Mouse (Mus musculus): ENCODE data around the gene Pga5.

The Pga5 gene

DNA sequence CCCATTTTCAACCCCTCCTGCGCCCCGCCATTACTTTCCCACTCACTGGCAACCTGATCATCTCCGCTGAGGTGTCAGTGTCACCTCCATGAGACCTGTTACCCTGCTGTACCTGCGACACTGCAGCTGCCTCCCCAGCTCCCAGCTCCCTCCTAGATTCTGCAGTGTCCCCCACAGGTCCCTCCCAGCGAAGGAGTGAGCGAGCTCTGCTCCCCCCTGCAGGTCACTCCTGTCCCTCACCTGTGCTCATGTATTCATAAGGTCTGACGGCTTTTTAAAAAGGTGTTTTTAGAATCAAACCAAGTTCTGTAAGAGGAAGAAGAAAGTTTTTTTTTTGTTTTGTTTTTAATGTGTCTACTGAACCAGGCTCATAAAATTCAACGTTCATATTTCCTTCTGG, 24.3 kb upstream of the Pga5 start:
- no peak for DNase-seq (ENCODE audit: low spot score in 2 of 2)

DNA sequence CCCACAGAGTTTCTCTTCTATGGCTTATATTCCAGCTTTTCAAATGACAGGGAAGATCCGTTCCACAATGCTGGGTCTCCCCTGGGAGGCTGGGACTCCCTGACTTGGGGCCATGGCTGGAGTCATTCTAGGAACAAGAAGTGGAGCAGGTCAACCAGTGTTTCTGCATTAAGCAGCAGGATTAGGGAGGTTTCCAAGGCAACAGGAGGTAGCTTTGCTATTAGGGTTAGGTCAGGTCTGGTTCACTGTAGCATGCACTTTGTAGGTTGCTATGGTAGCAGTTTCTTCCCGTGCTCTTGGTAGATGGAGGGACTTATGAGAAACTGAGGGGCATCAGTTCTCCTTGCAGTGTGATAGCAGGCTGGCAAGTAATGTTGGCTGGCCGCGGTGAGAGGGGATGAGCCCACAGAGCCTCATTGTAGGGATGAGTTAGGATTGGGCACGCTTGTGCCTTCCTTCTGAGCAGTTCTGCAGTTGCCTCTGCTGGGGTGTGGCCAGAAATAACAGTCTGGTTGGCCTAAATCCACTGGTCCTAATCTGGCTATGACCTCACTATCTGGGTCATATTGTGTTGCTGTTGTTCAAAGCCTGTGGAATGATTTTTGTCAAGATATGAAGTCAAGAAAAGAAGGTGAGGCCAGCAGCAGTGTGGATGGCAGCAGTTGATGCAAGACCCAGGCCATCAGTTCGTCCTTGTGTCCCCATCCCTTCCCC, 23.3 kb upstream of the Pga5 start:
- DNase-seq (ENCODE audit: low spot score in 2 of 2) = no peak

- no peak for DNase-seq (ENCODE audit: low spot score in 2 of 2)
Measured at GRCm38 (mm10) chr19:10699851-10700250, 22.0 kb upstream of the Pga5 start.

GRCm38 (mm10) chr19:10698131-10698991, 20.5 kb upstream of the Pga5 start:
- DNase-seq (ENCODE audit: low spot score in 2 of 2) = no peak

DNA sequence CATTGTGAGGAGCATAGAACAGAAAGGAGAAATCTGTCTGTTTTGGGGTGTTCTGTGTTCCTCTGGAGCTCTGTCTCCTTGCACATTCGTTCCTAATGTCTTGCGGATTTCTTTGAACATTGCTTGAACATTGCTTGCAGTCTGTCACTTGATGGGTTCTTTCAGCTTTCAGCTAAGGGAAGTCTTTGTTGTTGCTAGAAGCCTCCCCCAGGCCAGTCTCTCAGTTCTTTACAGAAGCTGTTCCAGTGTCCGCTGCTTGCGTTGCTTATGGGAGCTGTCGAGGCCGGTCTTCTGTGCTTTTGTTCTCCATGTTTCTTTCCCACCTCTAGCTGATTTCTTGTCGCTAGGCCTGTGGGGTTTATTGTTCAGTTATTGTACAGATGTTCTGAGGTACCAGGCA, 17.9 kb upstream of the Pga5 start:
- peak in 1 of 2 experiments; percentile 12 for DNase-seq (ENCODE audit: low spot score in 2 of 2)

DNA sequence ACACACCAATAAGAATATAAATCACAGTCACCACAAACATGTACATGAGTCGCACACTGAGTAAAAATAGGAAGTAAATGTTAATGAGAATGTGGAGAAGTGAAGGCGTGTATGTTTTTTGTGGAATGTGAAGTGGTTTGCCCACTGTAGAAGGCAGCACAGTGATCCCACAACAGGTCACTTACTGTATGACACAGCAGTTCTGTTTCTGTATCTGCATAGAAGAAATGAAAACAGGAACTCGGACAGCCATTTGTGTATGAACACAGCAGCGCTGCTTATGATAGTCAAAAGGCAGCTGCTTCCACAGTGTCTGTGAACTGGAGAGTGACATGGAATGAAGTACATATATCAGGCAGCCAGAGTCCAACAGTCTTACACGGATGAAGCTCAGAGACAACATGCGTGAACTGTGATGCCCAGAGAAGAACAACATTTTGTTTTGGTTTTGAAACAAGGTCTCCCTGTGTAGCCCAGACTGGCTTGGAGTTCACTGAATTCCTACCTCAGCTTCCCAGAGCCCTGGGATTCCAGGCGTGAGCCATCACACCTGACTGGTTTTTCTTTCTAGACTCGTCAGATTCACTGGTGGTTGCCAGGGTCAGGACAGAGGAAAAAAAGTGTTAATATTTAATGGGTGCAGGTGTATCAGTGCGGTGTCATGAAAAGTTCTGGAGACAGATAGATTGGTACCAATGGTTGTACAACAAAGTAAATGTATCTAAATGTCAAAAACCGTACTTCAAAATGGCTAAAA, 16.2 kb upstream of the Pga5 start:
- peak in 1 of 2 experiments; percentile 15 for DNase-seq (ENCODE audit: low spot score in 2 of 2)

- DNase-seq (ENCODE audit: low spot score in 2 of 2) = peak in 1 of 2 experiments; percentile 9
Measured at GRCm38 (mm10) chr19:10692361-10692760, 14.5 kb upstream of the Pga5 start.

- peak in 1 of 2 experiments; percentile 21 for DNase-seq (ENCODE audit: low spot score in 2 of 2)
Measured at GRCm38 (mm10) chr19:10691660-10692059, 13.8 kb upstream of the Pga5 start.

GRCm38 (mm10) chr19:10691121-10691520, 13.2 kb upstream of the Pga5 start:
- peak in 1 of 2 experiments; percentile 10 for DNase-seq (ENCODE audit: low spot score in 2 of 2)

GRCm38 (mm10) chr19:10690336-10690735, 12.5 kb upstream of the Pga5 start:
- DNase-seq (ENCODE audit: low spot score in 2 of 2) = peak in 1 of 2 experiments; percentile 12

DNA sequence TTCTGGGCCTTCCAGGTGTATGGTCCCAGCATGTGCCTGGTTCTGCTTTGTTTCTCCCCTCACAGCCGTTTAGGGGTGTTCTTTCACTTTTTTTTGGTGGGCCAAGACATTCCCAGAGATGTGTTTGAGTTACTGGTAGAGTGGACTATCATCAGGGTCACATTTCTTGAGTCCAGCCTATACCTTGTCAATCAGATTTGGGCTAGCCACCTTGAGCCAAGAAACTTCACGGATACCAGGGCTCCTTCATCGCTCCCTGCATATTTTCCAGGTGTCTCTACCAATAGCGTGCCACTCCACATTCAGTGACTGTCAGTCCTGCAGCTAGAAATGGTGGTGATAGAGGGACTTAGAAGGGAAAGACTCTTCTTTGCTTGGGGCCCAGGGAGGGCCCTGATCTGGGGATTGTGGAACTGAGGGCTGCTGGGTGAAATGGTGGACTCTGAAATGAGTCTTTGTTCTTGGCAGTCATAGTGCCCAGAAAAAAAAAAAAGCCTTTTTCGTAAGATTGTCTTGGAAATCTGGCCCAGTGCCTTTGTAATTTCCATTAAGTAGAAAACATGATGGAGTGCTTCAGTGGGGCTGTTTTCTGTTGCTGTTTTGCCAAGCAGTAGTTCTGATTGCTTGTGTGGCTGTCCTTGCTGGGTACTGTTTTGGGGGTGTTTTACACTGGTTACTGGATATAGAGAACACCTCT, 11.7 kb upstream of the Pga5 start:
- DNase-seq (ENCODE audit: low spot score in 2 of 2) = peak in 1 of 2 experiments; percentile 13

DNA sequence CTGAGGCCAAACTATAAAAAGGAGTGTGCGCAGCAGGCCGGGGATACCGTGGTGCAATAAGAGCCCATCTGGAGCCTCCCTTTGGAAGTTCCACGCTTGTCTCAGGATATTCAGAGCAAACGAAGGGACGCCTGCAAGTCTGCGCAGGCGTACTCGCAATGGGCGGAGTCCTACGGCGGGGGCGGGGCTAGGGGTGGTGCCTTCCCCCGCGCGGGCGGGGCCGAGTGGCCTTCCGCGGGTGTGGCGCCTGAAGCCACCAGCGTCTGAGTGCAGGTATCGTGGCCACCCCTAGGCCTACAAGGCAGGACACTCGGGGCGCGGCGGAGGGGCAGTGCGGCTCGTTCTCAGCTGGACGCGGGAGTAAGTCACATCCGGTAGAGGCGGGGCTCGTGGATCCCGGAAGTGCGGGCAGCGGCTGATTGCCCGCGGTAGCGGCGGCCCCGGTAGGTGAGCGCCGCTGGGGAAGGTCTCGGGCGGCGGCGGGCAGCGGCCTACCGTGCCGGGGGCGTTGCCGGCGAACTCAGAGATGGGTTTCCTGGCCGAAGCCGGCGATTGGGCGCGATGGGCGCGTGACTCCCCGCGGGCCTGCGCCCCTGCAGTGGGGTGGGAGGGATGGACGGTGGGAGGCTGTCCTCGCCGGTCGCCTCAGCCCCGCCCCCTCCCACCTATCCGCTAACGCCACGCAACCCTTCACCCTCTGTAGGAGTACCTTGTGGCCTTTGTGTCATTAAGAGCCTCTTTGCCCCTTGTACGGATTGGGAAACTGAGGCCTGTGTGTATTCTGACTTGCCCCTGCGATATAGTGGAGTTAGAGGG, 10.9 kb upstream of the Pga5 start, which contains the start of gene Vps37c:
Gene Vps37c (plus strand): TSS at position 199 of the 816 bp plus-strand sequence.
- DNase-seq (ENCODE audit: low spot score in 2 of 2) = peak; percentile 98 to 100

- no peak for DNase-seq (ENCODE audit: low spot score in 2 of 2)
Measured at GRCm38 (mm10) chr19:10685727-10686126, 7.9 kb upstream of the Pga5 start.

DNA sequence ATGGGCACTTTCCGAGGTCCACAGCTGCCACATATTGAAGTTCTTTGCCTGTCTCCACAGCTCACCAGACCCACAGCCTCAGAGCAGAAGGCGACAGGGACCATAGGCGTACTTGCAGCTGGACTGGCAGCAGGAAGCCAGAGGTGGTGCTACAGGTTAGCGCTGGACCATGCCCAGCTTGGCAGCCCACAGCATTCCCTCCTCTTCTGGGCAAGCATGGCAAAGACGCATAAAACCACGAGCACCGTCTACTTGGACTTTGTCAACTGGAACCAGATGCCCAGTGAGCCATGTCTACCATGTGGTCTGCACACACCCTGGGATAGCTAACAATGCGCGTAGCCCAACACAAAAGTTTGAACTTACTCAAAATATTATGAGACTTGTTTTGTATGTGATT, 7.2 kb upstream of the Pga5 start:
- DNase-seq (ENCODE audit: low spot score in 2 of 2) = no peak

- no peak for DNase-seq (ENCODE audit: low spot score in 2 of 2)
Measured at GRCm38 (mm10) chr19:10681571-10681970, 3.7 kb upstream of the Pga5 start.

GRCm38 (mm10) chr19:10678772-10679067, 849 bp upstream of the Pga5 start:
- DNase-seq (ENCODE audit: low spot score in 2 of 2) = no peak

DNA sequence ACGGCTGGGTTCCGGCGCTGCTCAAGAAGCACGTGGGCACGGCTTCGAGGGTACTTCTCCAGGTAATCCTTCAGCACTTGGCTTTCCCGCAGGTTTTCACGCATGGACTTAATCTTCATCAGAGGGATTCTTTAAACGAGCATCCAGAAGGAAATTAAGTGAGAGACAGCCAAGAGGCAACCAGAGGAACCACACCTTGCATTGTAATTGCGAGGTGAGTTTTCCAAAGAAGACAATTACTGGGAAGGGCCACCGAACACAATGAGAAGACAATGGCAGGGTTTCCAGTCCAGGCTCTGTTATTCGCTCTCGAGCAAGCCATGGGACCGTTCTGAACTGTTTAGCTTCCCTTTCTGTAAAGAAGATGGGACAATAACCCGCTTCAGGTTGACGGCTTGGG, 1.2 kb downstream of the Pga5 start:
- no peak for DNase-seq (ENCODE audit: low spot score in 2 of 2)

- DNase-seq (ENCODE audit: low spot score in 2 of 2) = no peak
Measured at GRCm38 (mm10) chr19:10673275-10673674, 4.6 kb downstream of the Pga5 start.

GRCm38 (mm10) chr19:10671854-10672417, 5.9 kb downstream of the Pga5 start:
- DNase-seq (ENCODE audit: low spot score in 2 of 2) = no peak

DNA sequence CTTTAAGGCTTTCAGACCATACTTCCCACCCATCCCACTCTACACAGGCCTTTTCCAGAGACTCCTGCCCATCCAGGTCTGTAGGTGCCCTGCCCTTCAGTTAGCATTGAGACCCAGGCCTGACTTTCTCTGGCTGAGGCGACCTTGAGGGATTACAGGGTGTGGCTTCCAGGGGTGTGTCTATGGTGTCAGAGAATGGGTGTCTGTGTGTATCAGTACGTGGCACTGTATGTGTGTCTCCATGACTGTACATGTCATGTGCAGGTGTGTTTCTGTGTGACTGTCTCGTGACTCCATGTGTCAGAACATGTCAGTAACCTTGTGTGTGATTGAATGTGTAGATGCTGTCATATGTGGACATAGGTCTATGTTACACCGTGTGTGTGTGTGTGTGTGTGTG, 6.6 kb downstream of the Pga5 start:
- no peak for DNase-seq (ENCODE audit: low spot score in 2 of 2)
